Mouse (Mus musculus): ENCODE data around the gene Tom1l2. TPM values are rescaled to one million over a fixed set of nuclear protein-coding genes. Genes with fewer than 3 reads are reported as not detected.

Gene Tom1l2
- polyA plus RNA-seq (2014; fragmentation: Illumina TruSeq; extraction: RNeasy Lipid Tissue Mini Kit (QIAGEN cat#74804); ENCODE audit: insufficient read depth, low read depth, low replicate concordance): 26.7 TPM

DNA sequence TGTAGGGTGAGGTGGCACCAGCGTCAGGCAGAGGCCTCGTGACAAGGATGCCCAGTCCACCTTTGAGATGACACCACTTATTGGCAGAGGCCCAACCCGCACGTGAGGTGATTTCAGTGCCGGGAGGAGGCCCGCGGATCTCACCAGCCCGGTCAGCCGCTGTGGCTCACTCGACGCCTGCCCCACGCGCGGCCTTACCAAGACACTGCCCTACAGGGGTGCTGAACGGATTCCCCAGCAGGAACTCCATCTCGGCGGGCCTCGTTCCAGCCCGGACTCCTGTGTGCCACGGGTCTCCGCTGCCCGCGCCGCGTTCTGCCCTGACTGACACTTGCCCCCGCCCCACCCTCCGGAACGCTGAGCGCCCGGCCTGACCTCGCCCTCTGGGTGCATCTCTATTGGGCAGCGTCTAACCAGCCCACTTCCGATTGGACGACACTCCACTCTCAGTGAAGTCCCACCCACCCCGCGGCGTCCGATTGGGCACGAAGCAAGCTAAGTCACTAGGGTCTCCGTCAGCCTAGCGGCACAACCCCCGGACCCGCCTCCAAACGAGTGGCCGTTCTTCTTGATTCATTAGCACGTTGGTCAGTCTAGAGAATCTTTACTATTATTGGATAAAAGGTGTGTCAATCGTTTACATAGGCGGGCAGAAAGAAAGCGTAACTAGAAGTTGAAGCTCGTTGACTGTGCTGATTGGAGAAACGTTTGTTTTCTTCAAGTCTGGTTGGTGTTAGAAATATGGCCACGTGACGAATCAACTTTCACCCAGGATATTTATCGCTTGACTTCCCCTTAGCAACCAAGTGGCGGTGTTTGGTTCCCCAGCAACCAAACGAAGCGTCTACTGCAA lies at the start of gene Tom1l2, which contains the start of gene Drc3:
Gene Tom1l2 (minus strand): TSS at position 347 of the 853 bp plus-strand sequence.
Gene Drc3 (plus strand): TSS at position 771 of the 853 bp plus-strand sequence.

DNA sequence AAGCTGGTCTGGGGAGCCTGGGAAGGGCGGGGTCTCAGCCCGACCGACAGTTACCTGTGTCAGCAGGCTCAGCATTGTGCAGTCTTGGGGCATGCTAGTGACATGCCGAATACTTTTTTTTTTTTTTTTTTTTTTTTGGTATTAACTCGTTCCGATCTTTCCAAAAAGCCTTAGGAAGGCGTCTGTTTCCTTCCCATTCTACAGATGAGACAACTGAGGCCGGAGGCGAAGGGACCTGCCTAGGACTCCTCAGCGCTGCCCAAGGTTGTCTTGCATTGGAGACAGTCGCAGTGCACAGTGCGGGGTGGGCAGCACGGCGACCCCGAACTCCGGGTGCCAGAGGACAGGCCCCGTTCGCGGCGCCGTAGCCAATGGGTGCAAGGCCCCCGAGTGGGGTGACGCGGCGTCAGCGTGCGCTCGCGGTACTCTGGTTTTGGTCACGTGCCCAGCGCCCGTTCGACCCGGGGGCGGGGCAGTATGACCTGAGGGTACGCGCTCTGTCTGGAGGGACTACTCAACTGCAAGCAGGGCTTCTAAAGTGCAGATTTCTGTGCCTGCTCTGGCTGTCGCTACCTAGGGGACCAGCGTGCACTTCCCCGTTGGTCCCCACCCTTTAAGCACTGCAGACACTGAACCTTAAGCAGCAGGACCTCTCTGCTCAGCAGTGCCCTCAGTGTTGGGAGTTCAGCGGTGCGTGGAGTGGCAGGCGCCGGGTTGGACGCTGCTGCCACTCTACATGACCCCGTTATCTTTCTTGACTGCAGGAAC lies 130.1 kb downstream of the Tom1l2 start, which contains the start of gene Srebf1:
Gene Srebf1 (minus strand): TSS at position 113 of the 768 bp plus-strand sequence.

Other genes starting within 250 kb of the Tom1l2 start
- 9.7 TPM for gene Rai1, start 247.9 kb downstream of the Tom1l2 start, polyA plus RNA-seq (2014; fragmentation: Illumina TruSeq; extraction: RNeasy Lipid Tissue Mini Kit (QIAGEN cat#74804); ENCODE audit: insufficient read depth, low read depth, low replicate concordance)
- 37.1 TPM for gene Srebf1, start 130.3 kb downstream of the Tom1l2 start, polyA plus RNA-seq (2014; fragmentation: Illumina TruSeq; extraction: RNeasy Lipid Tissue Mini Kit (QIAGEN cat#74804); ENCODE audit: insufficient read depth, low read depth, low replicate concordance)
- 20.1 TPM for gene Drc3, start 424 bp upstream of the Tom1l2 start, polyA plus RNA-seq (2014; fragmentation: Illumina TruSeq; extraction: RNeasy Lipid Tissue Mini Kit (QIAGEN cat#74804); ENCODE audit: insufficient read depth, low read depth, low replicate concordance)
- gene Gid4, start 64.2 kb upstream of the Tom1l2 start, polyA plus RNA-seq (2014; fragmentation: Illumina TruSeq; extraction: RNeasy Lipid Tissue Mini Kit (QIAGEN cat#74804); ENCODE audit: insufficient read depth, low read depth, low replicate concordance): 22.1 TPM
- 14.9 TPM for gene Atpaf2, start 65.6 kb upstream of the Tom1l2 start, polyA plus RNA-seq (2014; fragmentation: Illumina TruSeq; extraction: RNeasy Lipid Tissue Mini Kit (QIAGEN cat#74804); ENCODE audit: insufficient read depth, low read depth, low replicate concordance)
- 28.9 TPM for gene Drg2, start 101.7 kb upstream of the Tom1l2 start, polyA plus RNA-seq (2014; fragmentation: Illumina TruSeq; extraction: RNeasy Lipid Tissue Mini Kit (QIAGEN cat#74804); ENCODE audit: insufficient read depth, low read depth, low replicate concordance)
- gene Myo15, start 116.4 kb upstream of the Tom1l2 start, polyA plus RNA-seq (2014; fragmentation: Illumina TruSeq; extraction: RNeasy Lipid Tissue Mini Kit (QIAGEN cat#74804); ENCODE audit: insufficient read depth, low read depth, low replicate concordance): 0.07 TPM
- 21.0 TPM for gene Alkbh5, start 183.5 kb upstream of the Tom1l2 start, polyA plus RNA-seq (2014; fragmentation: Illumina TruSeq; extraction: RNeasy Lipid Tissue Mini Kit (QIAGEN cat#74804); ENCODE audit: insufficient read depth, low read depth, low replicate concordance)